Mouse (Mus musculus): ENCODE results near the gene Gnl2. TPM values are rescaled to one million over a fixed set of nuclear protein-coding genes. Genes with fewer than 3 reads are reported as not detected.
A peak's percentile ranks its signal among the peaks of the same experiment; 100 is the strongest.

Gene Gnl2
- polyA plus RNA-seq, 1 experiment from 2014 or later: 65.9 TPM

- peaks cover 14% of the 10 kb centered on the region for H3K4me1 ChIP-seq (ENCODE audit: control insufficient read depth, insufficient read depth, low read length)
- no peak overlapping the region for H3K27ac ChIP-seq (ENCODE audit: low read depth, low read length)
- no peak for ATAC-seq (replicated peaks; ENCODE audit: insufficient number of reproducible peaks, low FRiP score, low TSS enrichment)
- WGBS (ENCODE audit: insufficient replicate concordance): 31% methylated on average over 5 of the region's 5 CpGs
- peaks cover 12% of the 10 kb centered on the region for H3K36me3 ChIP-seq (ENCODE audit: control insufficient read depth, insufficient read depth, low read length)
- no peak overlapping the region for H3K4me3 ChIP-seq (ENCODE audit: low read depth, low read length)
- H3K27me3 ChIP-seq (ENCODE audit: control insufficient read depth, insufficient read depth, low read length): no peaks in the 10 kb centered on the region
- H3K4me2 ChIP-seq: no peak overlapping the region
- H3K9me3 ChIP-seq (replicated peaks; ENCODE audit: control insufficient read depth, low read length): no peaks in the 10 kb centered on the region
- no peak overlapping the region for H3K9ac ChIP-seq (ENCODE audit: low read depth, low read length)
Observed at GRCm38 (mm10) chr4:125058033-125058432, 41.6 kb downstream of the Gnl2 start.

GRCm38 (mm10) chr4:125059025-125059424 is 42.6 kb downstream of the Gnl2 start:
- Histone ChIP-seq H3K4me2 (peak overlapping the region; percentile 54), H3K27ac (ENCODE audit: low read depth, low read length) (no peak overlapping the region), H3K9me3 (replicated peaks; ENCODE audit: control insufficient read depth, low read length) (no peaks in the 10 kb centered on the region), H3K9ac (ENCODE audit: low read depth, low read length) (0 out of 2 replicates have a peak overlapping the region, but pooled peaks have one; percentile 28), H3K27me3 (ENCODE audit: control insufficient read depth, insufficient read depth, low read length) (no peaks in the 10 kb centered on the region; the same call in 1 of the 2 replicates), H3K4me3 (ENCODE audit: low read depth, low read length) (peak overlapping the region; percentile 25; the same call in 1 of the 2 replicates), H3K4me1 (ENCODE audit: control insufficient read depth, insufficient read depth, low read length) (peaks cover 14% of the 10 kb centered on the region), H3K36me3 (ENCODE audit: control insufficient read depth, insufficient read depth, low read length) (peaks cover 12% of the 10 kb centered on the region)
- ATAC-seq (replicated peaks; ENCODE audit: insufficient number of reproducible peaks, low FRiP score, low TSS enrichment): no peak; the same call in 1 of the 2 replicates
- 4% methylated on average over 8 of the region's 8 CpGs for WGBS (ENCODE audit: insufficient replicate concordance)

DNA sequence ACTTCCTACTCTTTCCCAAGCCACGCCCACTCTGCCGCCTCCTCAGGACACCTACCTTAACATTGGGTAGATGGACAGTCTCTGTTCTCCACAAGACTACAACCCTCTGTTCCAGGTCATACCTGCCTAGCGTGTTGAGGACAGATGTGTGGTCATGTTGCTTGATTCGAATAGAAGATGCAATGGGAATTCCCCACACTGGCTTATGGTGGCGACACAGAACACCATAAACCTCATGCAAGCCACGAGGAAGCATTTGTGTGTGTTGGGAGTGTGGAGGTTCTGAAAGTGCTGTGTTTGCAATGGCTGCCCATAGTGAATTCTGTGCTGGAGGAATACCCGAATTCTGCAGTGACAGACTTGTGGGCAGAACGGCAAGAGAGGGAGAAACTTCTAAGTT is 47.4 kb downstream of the Gnl2 start:
- H3K9ac ChIP-seq (ENCODE audit: low read depth, low read length): no peak overlapping the region
- no peak for ATAC-seq (replicated peaks; ENCODE audit: insufficient number of reproducible peaks, low FRiP score, low TSS enrichment)
- peaks cover 8% of the 10 kb centered on the region; the same call in 1 of the 2 replicates for H3K4me1 ChIP-seq (ENCODE audit: control insufficient read depth, insufficient read depth, low read length)
- H3K9me3 ChIP-seq (replicated peaks; ENCODE audit: control insufficient read depth, low read length): no peaks in the 10 kb centered on the region
- H3K4me2 ChIP-seq: no peak overlapping the region
- H3K27ac ChIP-seq (ENCODE audit: low read depth, low read length): no peak overlapping the region
- no peak overlapping the region for H3K4me3 ChIP-seq (ENCODE audit: low read depth, low read length)
- H3K36me3 ChIP-seq (ENCODE audit: control insufficient read depth, insufficient read depth, low read length): peaks cover 4% of the 10 kb centered on the region; the same call in 1 of the 2 replicates
- H3K27me3 ChIP-seq (ENCODE audit: control insufficient read depth, insufficient read depth, low read length): peaks cover 2% of the 10 kb centered on the region; the same call in 1 of the 2 replicates
- WGBS (ENCODE audit: insufficient replicate concordance): 67% methylated on average over 8 of the region's 8 CpGs

GRCm38 (mm10) chr4:125065517-125066307 is 49.3 kb downstream of the Gnl2 start, which contains the start of gene Dnali1:
Dnali1 (minus strand) TSS chr4:125065703.
- peak within 1 kb of the TSS; percentile 92 for H3K9ac ChIP-seq (ENCODE audit: low read depth, low read length)
- H3K4me1 ChIP-seq (ENCODE audit: control insufficient read depth, insufficient read depth, low read length): peaks cover 8% of the 10 kb centered on the region; the same call in 1 of the 2 replicates
- 0 out of 2 replicates have a peak within 1 kb of the TSS, but pooled peaks have one; percentile 12 for H3K27ac ChIP-seq (ENCODE audit: low read depth, low read length)
- no peaks in the 10 kb centered on the region for H3K9me3 ChIP-seq (replicated peaks; ENCODE audit: control insufficient read depth, low read length)
- peak within 1 kb of the TSS; percentile 92 for H3K4me2 ChIP-seq
- H3K27me3 ChIP-seq (ENCODE audit: control insufficient read depth, insufficient read depth, low read length): peaks cover 2% of the 10 kb centered on the region; the same call in 1 of the 2 replicates
- no peak for ATAC-seq (replicated peaks; ENCODE audit: insufficient number of reproducible peaks, low FRiP score, low TSS enrichment)
- 4% methylated on average over 26 of the region's 26 CpGs for WGBS (ENCODE audit: insufficient replicate concordance)
- peaks cover 15% of the 10 kb centered on the region for H3K36me3 ChIP-seq (ENCODE audit: control insufficient read depth, insufficient read depth, low read length)
- H3K4me3 ChIP-seq (ENCODE audit: low read depth, low read length): peak within 1 kb of the TSS; percentile 95

DNA sequence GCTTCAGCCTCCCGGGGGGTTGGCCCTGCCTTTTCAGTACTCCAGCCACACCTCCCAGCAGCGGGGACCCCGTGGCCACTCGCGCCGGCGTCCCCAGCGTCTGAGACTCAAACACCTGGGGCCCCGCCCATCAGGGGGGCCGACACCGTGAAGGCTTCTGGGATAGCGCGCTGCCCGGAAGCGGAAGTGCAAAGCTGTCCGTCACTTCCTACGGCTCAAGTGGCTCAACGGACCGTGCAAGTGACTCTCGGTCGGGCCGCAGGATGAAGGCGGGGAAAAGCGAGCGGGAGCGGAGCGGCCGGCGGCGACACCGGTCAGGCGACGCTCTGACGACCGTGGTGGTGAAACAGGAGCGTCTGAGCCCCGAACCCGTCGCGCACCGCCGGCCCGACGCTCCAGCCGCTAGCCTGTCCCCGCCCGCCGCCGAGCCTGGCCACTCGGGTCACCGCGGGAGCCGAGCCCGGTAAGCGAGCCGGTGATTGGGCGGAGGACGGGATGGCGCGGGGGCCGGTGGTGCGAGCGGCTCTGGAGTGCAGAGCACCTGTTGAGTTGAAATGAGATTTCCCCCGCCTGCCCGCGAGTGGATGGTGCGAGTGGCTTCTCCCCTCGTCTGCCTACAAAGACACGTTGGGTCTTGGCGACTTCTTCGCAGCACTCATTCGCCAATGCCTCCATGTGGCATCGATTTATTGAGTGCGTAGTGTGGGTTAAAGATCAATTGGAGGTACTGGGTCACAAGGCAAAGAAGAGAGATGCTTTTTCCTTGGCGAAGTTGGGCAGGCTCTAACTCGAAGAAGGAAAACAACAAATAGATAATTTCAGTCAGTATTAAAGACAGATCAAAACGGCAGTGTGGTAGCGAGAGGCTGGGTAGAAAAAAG is 50.3 kb downstream of the Gnl2 start, which contains the start of gene Snip1:
Snip1 (plus strand) TSS at position 183 of the 881 bp plus-strand sequence.
- H3K9ac ChIP-seq (ENCODE audit: low read depth, low read length): peak within 1 kb of the TSS; percentile 92
- WGBS (ENCODE audit: insufficient replicate concordance): 1% methylated on average over 78 of the region's 78 CpGs

DNA sequence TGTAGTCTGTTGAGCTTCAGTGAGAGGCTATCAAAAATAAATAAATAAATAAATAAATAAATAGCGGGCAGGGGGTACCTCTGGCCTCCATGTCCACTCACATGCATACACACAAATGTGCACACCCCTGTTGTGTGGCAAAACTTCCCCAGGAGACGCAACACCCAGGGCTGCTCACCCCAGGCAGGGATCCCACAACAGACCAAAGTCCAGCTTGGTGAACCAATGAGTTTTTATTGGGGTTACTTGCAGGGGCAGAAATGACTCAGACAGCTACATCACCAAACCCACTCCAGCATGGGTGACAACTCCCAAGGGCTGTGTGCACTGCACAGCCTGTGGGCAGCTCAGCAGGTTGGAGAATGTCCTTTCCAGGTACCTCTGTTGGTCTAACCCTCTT is 61.3 kb downstream of the Gnl2 start:
- H3K9ac ChIP-seq (ENCODE audit: low read depth, low read length): no peak overlapping the region
- H3K27me3 ChIP-seq (ENCODE audit: control insufficient read depth, insufficient read depth, low read length): no peaks in the 10 kb centered on the region
- no peaks in the 10 kb centered on the region for H3K9me3 ChIP-seq (replicated peaks; ENCODE audit: control insufficient read depth, low read length)
- no peaks in the 10 kb centered on the region for H3K4me1 ChIP-seq (ENCODE audit: control insufficient read depth, insufficient read depth, low read length)
- 89% methylated on average over 2 of the region's 2 CpGs for WGBS (ENCODE audit: insufficient replicate concordance)
- H3K36me3 ChIP-seq (ENCODE audit: control insufficient read depth, insufficient read depth, low read length): peaks cover 15% of the 10 kb centered on the region
- no peak overlapping the region for H3K27ac ChIP-seq (ENCODE audit: low read depth, low read length)
- no peak overlapping the region for H3K4me3 ChIP-seq (ENCODE audit: low read depth, low read length)
- ATAC-seq (replicated peaks; ENCODE audit: insufficient number of reproducible peaks, low FRiP score, low TSS enrichment): no peak
- H3K4me2 ChIP-seq: no peak overlapping the region

More for the DNA sequence above, 50.3 kb downstream of the Gnl2 start, which contains the start of gene Snip1:
- peaks cover 21% of the 10 kb centered on the region for H3K36me3 ChIP-seq (ENCODE audit: control insufficient read depth, insufficient read depth, low read length)
- H3K9me3 ChIP-seq (replicated peaks; ENCODE audit: control insufficient read depth, low read length): no peaks in the 10 kb centered on the region
- ATAC-seq (replicated peaks; ENCODE audit: insufficient number of reproducible peaks, low FRiP score, low TSS enrichment): peak; percentile 91
- 0 out of 2 replicates have a peak within 1 kb of the TSS, but pooled peaks have one; percentile 12 for H3K27ac ChIP-seq (ENCODE audit: low read depth, low read length)
- peaks cover 8% of the 10 kb centered on the region; the same call in 1 of the 2 replicates for H3K4me1 ChIP-seq (ENCODE audit: control insufficient read depth, insufficient read depth, low read length)
- peak within 1 kb of the TSS; percentile 92 for H3K4me2 ChIP-seq
- H3K27me3 ChIP-seq (ENCODE audit: control insufficient read depth, insufficient read depth, low read length): peaks cover 2% of the 10 kb centered on the region; the same call in 1 of the 2 replicates
- H3K4me3 ChIP-seq (ENCODE audit: low read depth, low read length): peak within 1 kb of the TSS; percentile 95

GRCm38 (mm10) chr4:125078698-125079097 is 62.3 kb downstream of the Gnl2 start:
- Histone ChIP-seq H3K9me3 (replicated peaks; ENCODE audit: control insufficient read depth, low read length) (no peaks in the 10 kb centered on the region), H3K27ac (ENCODE audit: low read depth, low read length) (no peak overlapping the region), H3K4me3 (ENCODE audit: low read depth, low read length) (no peak overlapping the region), H3K4me2 (no peak overlapping the region), H3K9ac (ENCODE audit: low read depth, low read length) (no peak overlapping the region), H3K4me1 (ENCODE audit: control insufficient read depth, insufficient read depth, low read length) (no peaks in the 10 kb centered on the region), H3K27me3 (ENCODE audit: control insufficient read depth, insufficient read depth, low read length) (no peaks in the 10 kb centered on the region), H3K36me3 (ENCODE audit: control insufficient read depth, insufficient read depth, low read length) (peaks cover 5% of the 10 kb centered on the region)
- WGBS (ENCODE audit: insufficient replicate concordance): 84% methylated on average over 2 of the region's 2 CpGs
- no peak for ATAC-seq (replicated peaks; ENCODE audit: insufficient number of reproducible peaks, low FRiP score, low TSS enrichment)

Data from heart, embryonic 11.5 days (tissue).